Mouse (Mus musculus): Measurements from ENCODE around the gene Itga9.
A peak's percentile ranks its signal among the peaks of the same experiment; 100 is the strongest.

Gene Itga9

GRCm38 (mm10) chr9:118653436-118653835 lies 46.9 kb downstream of the Itga9 start:
- DNase-seq (ENCODE audit: low spot score) = no peak

GRCm38 (mm10) chr9:118654969-118655368 lies 48.5 kb downstream of the Itga9 start:
- DNase-seq (ENCODE audit: low spot score) = no peak

- no peak for DNase-seq (ENCODE audit: low spot score)
These were observed 49.2 kb downstream of the Itga9 start for GRCm38 (mm10) chr9:118655726-118656125.

GRCm38 (mm10) chr9:118658159-118658558 lies 51.7 kb downstream of the Itga9 start:
- DNase-seq (ENCODE audit: low spot score) = no peak

- DNase-seq (ENCODE audit: low spot score) = no peak
These were observed 53.3 kb downstream of the Itga9 start for GRCm38 (mm10) chr9:118659809-118660208.

GRCm38 (mm10) chr9:118660259-118660658 lies 53.8 kb downstream of the Itga9 start:
- DNase-seq (ENCODE audit: low spot score) = no peak

- DNase-seq (ENCODE audit: low spot score) = no peak
These were observed 55.5 kb downstream of the Itga9 start for GRCm38 (mm10) chr9:118662026-118662425.

GRCm38 (mm10) chr9:118662476-118662875 lies 56.0 kb downstream of the Itga9 start:
- DNase-seq (ENCODE audit: low spot score) = no peak

- DNase-seq (ENCODE audit: low spot score) = no peak
These were observed 57.4 kb downstream of the Itga9 start for GRCm38 (mm10) chr9:118663938-118664337.

- no peak for DNase-seq (ENCODE audit: low spot score)
These were observed 59.6 kb downstream of the Itga9 start for GRCm38 (mm10) chr9:118666069-118666468.

- DNase-seq (ENCODE audit: low spot score) = no peak
These were observed 63.2 kb downstream of the Itga9 start for GRCm38 (mm10) chr9:118669696-118670095.

GRCm38 (mm10) chr9:118674277-118674676 lies 67.8 kb downstream of the Itga9 start:
- DNase-seq (ENCODE audit: low spot score) = no peak

GRCm38 (mm10) chr9:118674761-118675160 lies 68.3 kb downstream of the Itga9 start:
- peak; percentile 23 for DNase-seq (ENCODE audit: low spot score)

- DNase-seq (ENCODE audit: low spot score) = no peak
These were observed 69.2 kb downstream of the Itga9 start for GRCm38 (mm10) chr9:118675573-118676170.

- no peak for DNase-seq (ENCODE audit: low spot score)
These were observed 70.2 kb downstream of the Itga9 start for GRCm38 (mm10) chr9:118676692-118677091.

GRCm38 (mm10) chr9:118677349-118677748 lies 70.9 kb downstream of the Itga9 start:
- DNase-seq (ENCODE audit: low spot score) = no peak

- DNase-seq (ENCODE audit: low spot score) = no peak
These were observed 71.7 kb downstream of the Itga9 start for GRCm38 (mm10) chr9:118678020-118678750.

- peak; percentile 7 for DNase-seq (ENCODE audit: low spot score)
These were observed 72.3 kb downstream of the Itga9 start for GRCm38 (mm10) chr9:118678759-118679158.

GRCm38 (mm10) chr9:118681506-118681905 lies 75.0 kb downstream of the Itga9 start:
- DNase-seq (ENCODE audit: low spot score) = no peak

GRCm38 (mm10) chr9:118682154-118682553 lies 75.7 kb downstream of the Itga9 start:
- DNase-seq (ENCODE audit: low spot score) = no peak

- no peak for DNase-seq (ENCODE audit: low spot score)
These were observed 77.0 kb downstream of the Itga9 start for GRCm38 (mm10) chr9:118683507-118683906.

- no peak for DNase-seq (ENCODE audit: low spot score)
These were observed 77.9 kb downstream of the Itga9 start for GRCm38 (mm10) chr9:118684343-118684742.

GRCm38 (mm10) chr9:118686166-118686961 lies 79.9 kb downstream of the Itga9 start:
- no peak for DNase-seq (ENCODE audit: low spot score)
